Mouse (Mus musculus) MEL (cell line): ENCODE data around the gene Sbf1. TPM values are rescaled to one million over a fixed set of nuclear protein-coding genes. Genes with fewer than 3 reads are reported as not detected.

Experiments used
- DNase-seq: peaks from one replicate; pipeline ENCODE4 v3.0.0; 2011; ENCODE audit warnings: low read depth, low spot score
- H3K27ac ChIP-seq: 2 replicates; pipeline ENCODE4 v1.5.1; 2012; ENCODE audit warnings: low read depth, mild to moderate bottlenecking, control low read depth, low read length, moderate library complexity; ENCODE audit not compliant: control insufficient read depth
- H3K27me3 ChIP-seq, 2 experiments: fragments of 150-350 bp in 1 of 2; sonication (generic) in 1 of 2; 2 replicates each; pipeline ENCODE4 v1.6.1; 2012; ENCODE audit warnings: low read length in 2 of 2, mild to moderate bottlenecking in 2 of 2, improper control_type of control experiment in 1 of 2, moderate library complexity in 1 of 2; ENCODE audit not compliant: insufficient read depth in 2 of 2, control insufficient read depth in 1 of 2
- H3K36me3 ChIP-seq, 2 experiments: 2 replicates each; pipeline ENCODE4 v1.6.1; 2012 to 2014; ENCODE audit warnings: low read length in 2 of 2, improper control_type of control experiment in 1 of 2, inconsistent platforms in 1 of 2, mild to moderate bottlenecking in 1 of 2; ENCODE audit not compliant: insufficient read depth in 2 of 2, control insufficient read depth in 1 of 2
- H3K4me1 ChIP-seq, 2 experiments: fragments of 150-350 bp in 1 of 2; sonication (generic) in 1 of 2; 2 replicates each; pipeline ENCODE4 v1.6.1; 2012; ENCODE audit warnings: low read length in 2 of 2, improper control_type of control experiment in 1 of 2, mild to moderate bottlenecking in 1 of 2; ENCODE audit not compliant: insufficient read depth in 2 of 2, control insufficient read depth in 1 of 2
- H3K4me3 ChIP-seq, 2 experiments: fragments of 150-350 bp in 1 of 2; sonication (generic) in 1 of 2; 2 replicates each; pipeline ENCODE4 v1.5.1; 2012; ENCODE audit warnings: low read depth in 2 of 2, low read length in 2 of 2, mild to moderate bottlenecking in 2 of 2, moderate library complexity in 2 of 2, control low read depth in 1 of 2, improper control_type of control experiment in 1 of 2; ENCODE audit not compliant: control insufficient read depth in 1 of 2, insufficient read depth in 1 of 2
- H3K79me2 ChIP-seq: 2 replicates; pipeline ENCODE4 v1.6.1; 2012; ENCODE audit warnings: mild to moderate bottlenecking, low read length, moderate library complexity; ENCODE audit not compliant: control insufficient read depth, poor library complexity, insufficient read depth
- H3K9ac ChIP-seq: 2 replicates; pipeline ENCODE4 v1.6.1; 2012; ENCODE audit warnings: low read depth, mild to moderate bottlenecking, control low read depth, low read length, moderate library complexity; ENCODE audit not compliant: control insufficient read depth, poor library complexity, severe bottlenecking
- H3K9me3 ChIP-seq: fragments of 150-350 bp; sonication (generic); replicated peaks from 2 replicates; pipeline ENCODE4 v1.6.1; 2012; ENCODE audit warnings: mild to moderate bottlenecking, low read length, improper control_type of control experiment, moderate library complexity; ENCODE audit not compliant: insufficient read depth
- BHLHE40 ChIP-seq: IDR thresholded peaks from 2 replicates; pipeline ENCODE4 v1.6.1; 2012; ENCODE audit warnings: low read depth, mild to moderate bottlenecking, inconsistent platforms, low read length, improper control_type of control experiment, borderline replicate concordance
- CHD1 ChIP-seq: IDR thresholded peaks from 2 replicates; pipeline ENCODE4 v1.6.1; 2012; ENCODE audit warnings: low read depth, mild to moderate bottlenecking, inconsistent platforms, low read length, improper control_type of control experiment
- CHD2 ChIP-seq: IDR thresholded peaks from 2 replicates; pipeline ENCODE4 v1.6.1; 2011; ENCODE audit warnings: low read length, improper control_type of control experiment
- EP300 ChIP-seq, 2 experiments: IDR thresholded peaks; 2 replicates each; pipeline ENCODE4 v1.6.1; 2011; ENCODE audit warnings: improper control_type of control experiment in 2 of 2, low read length in 2 of 2, low read depth in 1 of 2, mild to moderate bottlenecking in 1 of 2
- ETS1 ChIP-seq: IDR thresholded peaks from 2 replicates; pipeline ENCODE4 v1.6.1; 2012; ENCODE audit warnings: low read depth, mild to moderate bottlenecking, inconsistent platforms, low read length, improper control_type of control experiment, moderate library complexity
- GATA1 ChIP-seq: IDR thresholded peaks from 2 replicates; pipeline ENCODE4 v1.6.1; 2011; ENCODE audit warnings: low read depth, low read length, improper control_type of control experiment
- HCFC1 ChIP-seq: IDR thresholded peaks from 2 replicates; pipeline ENCODE4 v1.6.1; 2012; ENCODE audit warnings: low read depth, mild to moderate bottlenecking, inconsistent platforms, low read length, improper control_type of control experiment, moderate library complexity
- KAT2A ChIP-seq: conservative IDR thresholded peaks from 2 replicates; pipeline ENCODE4 v1.6.1; 2012; ENCODE audit warnings: low read depth, low read length, improper control_type of control experiment, inconsistent platforms
- MAZ ChIP-seq: IDR thresholded peaks from 2 replicates; pipeline ENCODE4 v1.6.1; 2012; ENCODE audit warnings: low read depth, mild to moderate bottlenecking, inconsistent platforms, low read length, improper control_type of control experiment
- MEF2A ChIP-seq: IDR thresholded peaks from 2 replicates; pipeline ENCODE4 v1.6.1; 2014; ENCODE audit warnings: low read depth, mild to moderate bottlenecking, inconsistent platforms, low read length, improper control_type of control experiment; ENCODE audit not compliant: poor library complexity, insufficient replicate concordance, severe bottlenecking; ENCODE audit errors: extremely low read depth
- MXI1 ChIP-seq: IDR thresholded peaks from 2 replicates; pipeline ENCODE4 v1.6.1; 2011; ENCODE audit warnings: mild to moderate bottlenecking, low read depth, low read length, improper control_type of control experiment
- MYB ChIP-seq: IDR thresholded peaks from 2 replicates; pipeline ENCODE4 v1.6.1; 2011; ENCODE audit warnings: mild to moderate bottlenecking, low read depth, low read length, improper control_type of control experiment
- NRF1 ChIP-seq: IDR thresholded peaks from 2 replicates; pipeline ENCODE4 v1.6.1; 2014; ENCODE audit warnings: low read depth, mild to moderate bottlenecking, inconsistent platforms, low read length, improper control_type of control experiment, moderate library complexity; ENCODE audit not compliant: poor library complexity, insufficient read depth, severe bottlenecking
- POLR2AphosphoS5 ChIP-seq: IDR thresholded peaks from 2 replicates; pipeline ENCODE4 v1.6.1; 2012; ENCODE audit warnings: low read depth, borderline replicate concordance, mild to moderate bottlenecking, inconsistent platforms, low read length, moderate library complexity, mixed read lengths
- SMC3 ChIP-seq: IDR thresholded peaks from 2 replicates; pipeline ENCODE4 v1.6.1; 2011; ENCODE audit warnings: low read depth, low read length, improper control_type of control experiment
- TAL1 ChIP-seq: IDR thresholded peaks from 2 replicates; pipeline ENCODE4 v1.6.1; 2012; ENCODE audit warnings: mild to moderate bottlenecking, inconsistent platforms, low read length, moderate library complexity, mixed read lengths
- UBTF ChIP-seq: IDR thresholded peaks from 2 replicates; pipeline ENCODE4 v1.6.1; 2012; ENCODE audit warnings: low read depth, mild to moderate bottlenecking, inconsistent platforms, low read length, improper control_type of control experiment, moderate library complexity, borderline replicate concordance; ENCODE audit not compliant: insufficient read depth
- USF1 ChIP-seq: IDR thresholded peaks from 2 replicates; pipeline ENCODE4 v1.6.1; 2014; ENCODE audit warnings: low read depth, mild to moderate bottlenecking, inconsistent platforms, low read length, improper control_type of control experiment, moderate library complexity
- USF2 ChIP-seq, 2 experiments: IDR thresholded peaks; 2 replicates each; pipeline ENCODE4 v1.6.1; 2011 to 2012; ENCODE audit warnings: improper control_type of control experiment in 2 of 2, low read length in 2 of 2, borderline replicate concordance in 1 of 2, inconsistent platforms in 1 of 2, low read depth in 1 of 2, mild to moderate bottlenecking in 1 of 2; ENCODE audit not compliant: insufficient read depth in 1 of 2
- ZMIZ1 ChIP-seq: IDR thresholded peaks from 2 replicates; pipeline ENCODE4 v1.6.1; 2012; ENCODE audit warnings: low read depth, mild to moderate bottlenecking, inconsistent platforms, low read length, improper control_type of control experiment, moderate library complexity
- ZNF384 ChIP-seq: IDR thresholded peaks from 2 replicates; pipeline ENCODE4 v1.6.1; 2012; ENCODE audit warnings: low read depth, mild to moderate bottlenecking, inconsistent platforms, low read length, improper control_type of control experiment
- polyA plus RNA-seq, 2 experiments: library from polyadenylated mRNA; stranded (reverse) in 1 of 2; unstranded in 1 of 2; fragments of >175 nt in 1 of 2; fragments of >200 nt in 1 of 2; gene quantifications; 2 replicates each; pipeline versions ENCODE4 v1.2.1 to v1.2.4; 2012; ENCODE audit warnings: low replicate concordance in 2 of 2, low read depth in 1 of 2; ENCODE audit not compliant: insufficient read length in 2 of 2, insufficient read depth in 1 of 2, missing spikeins in 1 of 2
- total RNA-seq: library from RNA; depleted of rRNA; stranded (reverse); fragments of 300-350 nt; gene quantifications from 2 replicates; pipeline ENCODE4 v1.2.3, GENCODE M21; 2012

The Sbf1 gene
- total and polyA plus RNA-seq, 3 experiments, result 80.4 to 147 TPM; not detected in 1

GRCm38 (mm10) chr15:89313359-89313758 lies 1.8 kb downstream of the Sbf1 start:
- H3K27ac ChIP-seq, result no peak overlapping the region
- peaks cover 13 to 42% of the 10 kb centered on the region in 2 experiments for H3K4me1 ChIP-seq
- no peak overlapping the region for H3K4me3 ChIP-seq

GRCm38 (mm10) chr15:89309962-89310498 lies 5.1 kb downstream of the Sbf1 start:
- Histone ChIP-seq H3K4me3 (no peak overlapping the region), H3K9ac (peak overlapping the region; percentile 38), H3K27me3 (no peaks in the 10 kb centered on the region), H3K79me2 (peaks cover 70% of the 10 kb centered on the region), H3K27ac (peak overlapping the region; percentile 13), H3K4me1 (peaks cover 13 to 35% of the 10 kb centered on the region in 2 experiments), H3K36me3 (peaks cover 0 to 23% of the 10 kb centered on the region in 2 experiments), H3K9me3 (no peaks in the 10 kb centered on the region)
- DNase-seq, result peak; percentile 75
- TF ChIP-seq ZNF384, result no peak
- peak; percentile 28; the same call in 1 of the 2 replicates for TF ChIP-seq ETS1
- no peak for TF ChIP-seq GATA1
- TF ChIP-seq MXI1, result peak; percentile 73
- peak in 1 of 2 experiments; percentile 57; a peak in 2 of 4 replicates for TF ChIP-seq EP300 (IDR thresholded peaks at IDR 0.05; ENCODE audit: low read depth in 1 of 2, low read length in 2 of 2)
- peak; percentile 54 for TF ChIP-seq TAL1

More at GRCm38 (mm10) chr15:89313359-89313758, 1.8 kb downstream of the Sbf1 start:
- peaks cover 0 to 28% of the 10 kb centered on the region in 2 experiments; a peak in 2 of 4 replicates for H3K36me3 ChIP-seq
- H3K79me2 ChIP-seq, result peaks cover 65% of the 10 kb centered on the region
- no peak for DNase-seq
- no peak overlapping the region for H3K9ac ChIP-seq
- no peaks in the 10 kb centered on the region for H3K9me3 ChIP-seq
- no peak for TF ChIP-seq HCFC1
- no peak for TF ChIP-seq POLR2AphosphoS5
- TF ChIP-seq SMC3, result no peak
- no peak for TF ChIP-seq TAL1
- TF ChIP-seq KAT2A, result no peak
- no peak for TF ChIP-seq MAZ
- H3K27me3 ChIP-seq, result no peaks in the 10 kb centered on the region

- peaks cover 0 to 23% of the 10 kb centered on the region in 2 experiments for H3K36me3 ChIP-seq
- no peaks in the 10 kb centered on the region for H3K27me3 ChIP-seq
- peaks cover 13 to 28% of the 10 kb centered on the region in 2 experiments for H3K4me1 ChIP-seq
- no peak overlapping the region for H3K9ac ChIP-seq
- H3K9me3 ChIP-seq, result no peaks in the 10 kb centered on the region
- H3K27ac ChIP-seq, result no peak overlapping the region
- DNase-seq, result no peak
- H3K4me3 ChIP-seq, result no peak overlapping the region
- H3K79me2 ChIP-seq, result peaks cover 56% of the 10 kb centered on the region
- TF ChIP-seq MXI1, result no peak
- TF ChIP-seq CHD1, result no peak
- no peak for TF ChIP-seq USF2 (IDR thresholded peaks at IDR 0.05; ENCODE audit: borderline replicate concordance in 1 of 2, insufficient read depth in 1 of 2, low read depth in 1 of 2, low read length in 2 of 2)
- TF ChIP-seq UBTF, result no peak
- no peak for TF ChIP-seq MYB
- no peak for TF ChIP-seq USF1
- no peak for TF ChIP-seq HCFC1
- no peak for TF ChIP-seq EP300 (IDR thresholded peaks at IDR 0.05; ENCODE audit: low read depth in 1 of 2, low read length in 2 of 2)
- no peak for TF ChIP-seq ZNF384
- TF ChIP-seq TAL1, result no peak
- TF ChIP-seq MEF2A, result no peak
- TF ChIP-seq BHLHE40, result no peak
- no peak for TF ChIP-seq ZMIZ1
- no peak for TF ChIP-seq CHD2
- TF ChIP-seq NRF1, result no peak
- TF ChIP-seq POLR2AphosphoS5, result no peak
Observed at GRCm38 (mm10) chr15:89308406-89309139, 6.5 kb downstream of the Sbf1 start.
